Mouse (Mus musculus) cortical plate, adult 2 months (tissue): ENCODE measurements around the gene Usp3. TPM values are rescaled to one million over a fixed set of nuclear protein-coding genes. Genes with fewer than 3 reads are reported as not detected.

Experiments used
- H3K27ac ChIP-seq: fragments of 200-500 bp; 2 replicates; pipeline ENCODE4 v1.5.1; 2012; ENCODE audit warnings: low read length, control low read depth, inconsistent platforms; ENCODE audit not compliant: insufficient read depth
- H3K4me1 ChIP-seq: fragments of 200-500 bp; 2 replicates; pipeline ENCODE4 v1.6.1; 2011; ENCODE audit warnings: low read length; ENCODE audit not compliant: control insufficient read depth, insufficient read depth
- H3K4me3 ChIP-seq: fragments of 200-500 bp; 2 replicates; pipeline ENCODE4 v1.5.1; 2011; ENCODE audit warnings: mild to moderate bottlenecking, low read length, control low read depth; ENCODE audit not compliant: insufficient read depth
- CTCF ChIP-seq: fragments of 200-500 bp; IDR thresholded peaks from 2 replicates; pipeline ENCODE4 v1.5.1; 2011; ENCODE audit warnings: mild to moderate bottlenecking, control low read depth, low read length; ENCODE audit not compliant: insufficient read depth; ENCODE audit errors: extremely low read depth
- POLR2A ChIP-seq: fragments of 200-500 bp; IDR thresholded peaks from 2 replicates; pipeline ENCODE4 v1.6.1; 2011; ENCODE audit warnings: mild to moderate bottlenecking, low read length, control low read depth; ENCODE audit not compliant: insufficient read depth; ENCODE audit errors: extremely low read depth
- polyA plus RNA-seq: library from polyadenylated mRNA; depleted of rRNA; stranded (reverse); fragments of >200 nt; gene quantifications from 2 replicates; pipeline ENCODE4 v1.2.3, GENCODE M21; 2012

The Usp3 gene
- polyA plus RNA-seq, 1 experiment, result 26.7 TPM

- no peak overlapping the region for H3K4me3 ChIP-seq
- no peaks in the 10 kb centered on the region for H3K4me1 ChIP-seq
- no peak for TF ChIP-seq POLR2A
- no peak for TF ChIP-seq CTCF
- H3K27ac ChIP-seq, result no peak overlapping the region
Measured at GRCm38 (mm10) chr9:66605876-66606750, 13.2 kb upstream of the Usp3 start.

GRCm38 (mm10) chr9:66604349-66605206 lies 11.6 kb upstream of the Usp3 start:
- Histone ChIP-seq H3K27ac (no peak overlapping the region), H3K4me3 (no peak overlapping the region), H3K4me1 (no peaks in the 10 kb centered on the region)
- TF ChIP-seq POLR2A (no peak), CTCF (no peak)

- TF ChIP-seq CTCF, result no peak
- no peak for TF ChIP-seq POLR2A
- Histone ChIP-seq H3K27ac (no peak overlapping the region), H3K4me3 (no peak overlapping the region), H3K4me1 (no peaks in the 10 kb centered on the region)
Measured at GRCm38 (mm10) chr9:66603907-66604306, 11.0 kb upstream of the Usp3 start.

GRCm38 (mm10) chr9:66601006-66601405 lies 8.1 kb upstream of the Usp3 start:
- no peak for TF ChIP-seq CTCF
- no peak for TF ChIP-seq POLR2A
- H3K4me1 ChIP-seq, result peaks cover 3% of the 10 kb centered on the region
- no peak overlapping the region for H3K4me3 ChIP-seq
- H3K27ac ChIP-seq, result no peak overlapping the region

GRCm38 (mm10) chr9:66600551-66600950 lies 7.6 kb upstream of the Usp3 start:
- no peak overlapping the region for H3K27ac ChIP-seq
- TF ChIP-seq CTCF, result no peak
- no peak for TF ChIP-seq POLR2A
- H3K4me1 ChIP-seq, result peaks cover 3% of the 10 kb centered on the region
- no peak overlapping the region for H3K4me3 ChIP-seq

GRCm38 (mm10) chr9:66599577-66599976 lies 6.6 kb upstream of the Usp3 start:
- Histone ChIP-seq H3K27ac (no peak overlapping the region), H3K4me1 (peaks cover 3% of the 10 kb centered on the region), H3K4me3 (no peak overlapping the region)
- TF ChIP-seq POLR2A (no peak), CTCF (no peak)

GRCm38 (mm10) chr9:66598636-66599035 lies 5.7 kb upstream of the Usp3 start:
- H3K4me3 ChIP-seq, result no peak overlapping the region
- no peak overlapping the region for H3K27ac ChIP-seq
- peaks cover 3% of the 10 kb centered on the region for H3K4me1 ChIP-seq
- no peak for TF ChIP-seq CTCF
- no peak for TF ChIP-seq POLR2A

GRCm38 (mm10) chr9:66597480-66598215 lies 4.7 kb upstream of the Usp3 start:
- Histone ChIP-seq H3K4me3 (no peak overlapping the region), H3K27ac (no peak overlapping the region), H3K4me1 (peaks cover 3% of the 10 kb centered on the region)
- TF ChIP-seq POLR2A, result no peak
- TF ChIP-seq CTCF, result no peak

GRCm38 (mm10) chr9:66597076-66597475 lies 4.1 kb upstream of the Usp3 start:
- Histone ChIP-seq H3K4me1 (peaks cover 3% of the 10 kb centered on the region), H3K27ac (no peak overlapping the region), H3K4me3 (no peak overlapping the region)
- TF ChIP-seq POLR2A, result no peak
- no peak for TF ChIP-seq CTCF

- no peak overlapping the region for H3K4me3 ChIP-seq
- peaks cover 3% of the 10 kb centered on the region for H3K4me1 ChIP-seq
- no peak overlapping the region for H3K27ac ChIP-seq
- no peak for TF ChIP-seq POLR2A
- no peak for TF ChIP-seq CTCF
Measured at GRCm38 (mm10) chr9:66595722-66596675, 3.1 kb upstream of the Usp3 start.
